Mouse (Mus musculus) layer of hippocampus, adult 2 months (tissue): ENCODE data around the gene Otc. TPM values are rescaled to one million over a fixed set of nuclear protein-coding genes. Genes with fewer than 3 reads are reported as not detected.
A peak's percentile ranks its signal among the peaks of the same experiment; 100 is the strongest.

ENCODE experiments used
- DNase-seq, 2 experiments: peaks; one replicate each; pipeline ENCODE4 v3.0.0; 2022; ENCODE audit warnings: low spot score in 2 of 2
- H3K27ac ChIP-seq: fragments of 200-600 bp; 2 replicates; pipeline ENCODE4 v1.8.1; 2022
- H3K4me3 ChIP-seq: fragments of 200-600 bp; 2 replicates; pipeline ENCODE4 v1.8.1; 2022; ENCODE audit warnings: mild to moderate bottlenecking
- CTCF ChIP-seq: fragments of 200-600 bp; conservative IDR thresholded peaks from 2 replicates; pipeline ENCODE4 v1.8.1; 2022; ENCODE audit warnings: antibody characterized with exemption, mild to moderate bottlenecking, moderate library complexity
- long read RNA-seq, 2 experiments: library from polyadenylated mRNA; stranded (forward); transcript quantifications; one replicate each; pipeline ENCODE4 v2.0.0; 2021; ENCODE audit warnings: borderline mapping rate in 2 of 2
- total RNA-seq, 2 experiments: library from RNA; stranded (reverse); gene quantifications; 2 replicates each; pipeline ENCODE4 v1.2.3; 2021

Gene Otc
- total RNA-seq, result not detected
- long read RNA-seq, experiment 1, result 0 reads
- long read RNA-seq, experiment 2, result 0 reads

GRCm38 (mm10) chrX:10251852-10252504, at the start of gene Otc:
Otc (plus strand) TSS chrX:10252305.
- Histone ChIP-seq H3K27ac (no peak within 1 kb of the TSS), H3K4me3 (no peak within 1 kb of the TSS)
- no peak for DNase-seq
- TF ChIP-seq CTCF, result no peak

DNA sequence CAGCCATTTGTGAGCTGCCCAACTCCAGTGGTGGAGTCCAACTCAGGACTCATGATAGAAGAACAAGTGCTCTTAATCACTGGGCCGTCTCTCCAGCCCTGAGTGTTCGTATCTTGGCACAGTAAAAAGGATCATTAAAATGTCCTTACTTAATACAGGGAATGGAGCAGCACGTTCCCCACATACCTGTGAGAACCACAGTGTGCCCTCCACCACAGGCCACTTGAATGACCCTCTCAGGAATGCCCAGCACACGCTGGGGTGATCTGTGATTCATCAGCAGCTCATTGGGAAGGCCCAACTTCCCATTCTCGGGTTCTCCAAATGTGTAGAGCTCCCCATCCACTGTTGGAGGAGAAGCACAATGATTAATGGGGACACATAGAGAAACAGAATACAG, 46.2 kb upstream of the Otc start:
- no peak overlapping the region for H3K27ac ChIP-seq
- no peak for TF ChIP-seq CTCF
- DNase-seq, result no peak

GRCm38 (mm10) chrX:10215972-10216371, 36.1 kb upstream of the Otc start:
- Histone ChIP-seq H3K27ac (peak overlapping the region; percentile 95), H3K4me3 (peak overlapping the region; percentile 67)
- no peak for TF ChIP-seq CTCF
- DNase-seq, result peak; percentile 24 to 36

More for the DNA sequence above, 46.2 kb upstream of the Otc start:
- H3K4me3 ChIP-seq, result no peak overlapping the region

- peak within 1 kb of the TSS; percentile 67 for H3K4me3 ChIP-seq
- DNase-seq, result peak; percentile 82 to 90
- peak; percentile 88 for TF ChIP-seq CTCF
- H3K27ac ChIP-seq, result peak within 1 kb of the TSS; percentile 95
Observed at GRCm38 (mm10) chrX:10216410-10216949, 35.6 kb upstream of the Otc start, which contains the start of gene Rpgr. Rpgr (minus strand) TSS chrX:10216920.

GRCm38 (mm10) chrX:10219281-10219680, 32.8 kb upstream of the Otc start:
- TF ChIP-seq CTCF, result no peak
- DNase-seq, result peak in 1 of 2 experiments; percentile 12
- Histone ChIP-seq H3K4me3 (no peak overlapping the region), H3K27ac (no peak overlapping the region)

DNA sequence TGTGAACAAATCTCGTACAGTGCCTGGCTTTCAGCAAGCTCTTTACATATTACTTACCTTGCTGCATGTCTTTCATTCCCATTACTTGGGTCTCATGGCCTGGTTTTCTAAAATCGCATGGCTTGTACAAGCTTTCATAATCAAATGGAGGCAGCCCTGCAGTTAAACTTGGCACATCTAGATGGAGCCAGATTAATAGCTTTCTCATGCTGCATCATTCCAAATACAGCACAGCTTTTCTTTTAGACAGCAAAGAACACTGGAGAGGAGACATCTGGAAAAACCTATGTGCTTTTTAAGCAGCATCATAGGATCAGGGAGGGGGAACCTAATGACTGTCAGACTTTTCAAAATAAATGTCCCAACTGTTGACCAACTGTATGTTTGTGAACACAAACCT, 19.1 kb upstream of the Otc start:
- peak; percentile 13 to 36 for DNase-seq
- H3K4me3 ChIP-seq, result no peak overlapping the region

DNA sequence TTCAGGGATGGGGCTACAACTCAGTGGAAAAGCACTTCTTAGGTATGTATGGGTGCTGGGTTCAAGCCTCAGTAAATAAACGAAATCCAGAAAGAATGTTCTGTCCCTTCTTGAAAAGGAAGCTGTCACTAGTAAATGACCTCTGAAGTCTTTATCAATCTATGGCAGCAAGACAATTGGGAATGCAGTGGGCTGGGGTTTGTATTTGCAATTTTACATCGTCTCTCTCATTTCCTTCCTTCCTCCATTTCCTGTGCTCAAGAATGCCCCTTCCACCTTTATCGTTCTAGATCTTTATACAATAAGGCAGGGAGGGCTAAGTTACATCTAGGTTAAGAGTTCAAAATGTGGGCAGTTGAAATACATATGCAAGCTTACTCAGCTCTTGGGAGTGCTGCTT, 17.5 kb upstream of the Otc start:
- TF ChIP-seq CTCF, result no peak
- Histone ChIP-seq H3K27ac (no peak overlapping the region), H3K4me3 (no peak overlapping the region)
- no peak for DNase-seq

More for the DNA sequence above, 19.1 kb upstream of the Otc start:
- no peak overlapping the region for H3K27ac ChIP-seq
- TF ChIP-seq CTCF, result peak; percentile 75

DNA sequence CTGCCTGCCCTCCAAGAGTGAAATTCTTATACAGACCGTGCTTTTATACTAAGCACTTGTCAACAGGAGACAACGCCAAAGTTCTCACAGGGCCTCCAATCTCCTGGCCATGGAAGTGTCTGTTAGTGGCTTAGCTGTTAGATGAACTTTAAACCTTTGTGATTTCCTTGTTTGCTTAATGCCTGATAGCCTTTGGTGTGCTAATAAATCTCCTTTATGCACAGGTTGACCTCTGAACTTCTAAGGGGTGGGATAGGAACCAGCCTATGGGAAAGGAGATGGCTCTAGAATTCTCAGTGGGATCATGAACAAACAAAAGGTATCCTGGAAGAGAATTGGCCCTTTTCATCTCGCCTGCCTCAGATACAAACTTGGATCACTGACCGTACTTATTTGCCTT, 12.6 kb upstream of the Otc start:
- no peak for DNase-seq
- no peak overlapping the region for H3K27ac ChIP-seq
- TF ChIP-seq CTCF, result no peak
- H3K4me3 ChIP-seq, result no peak overlapping the region

DNA sequence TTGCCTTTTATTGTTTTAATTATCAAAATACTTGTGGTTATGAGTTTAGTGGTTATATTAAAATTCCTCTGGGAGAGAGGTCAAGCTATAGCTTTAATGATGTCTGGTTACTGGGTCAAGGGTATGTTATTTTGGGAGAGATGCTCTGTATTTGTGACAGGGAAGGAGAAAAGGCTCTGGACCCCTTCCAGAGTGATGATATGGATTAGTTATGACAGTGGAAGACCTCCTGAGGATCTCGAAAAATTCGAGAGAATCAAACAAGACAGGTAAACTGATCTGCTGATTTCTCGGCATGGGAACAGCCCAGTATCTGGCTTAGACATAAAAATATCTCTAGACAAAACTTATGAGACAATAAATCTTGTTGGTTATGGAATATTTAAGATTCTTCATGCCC, 8.2 kb upstream of the Otc start:
- TF ChIP-seq CTCF, result no peak
- H3K4me3 ChIP-seq, result no peak overlapping the region
- no peak for DNase-seq
- H3K27ac ChIP-seq, result no peak overlapping the region

- no peak overlapping the region for H3K4me3 ChIP-seq
- DNase-seq, result no peak
- no peak for TF ChIP-seq CTCF
- H3K27ac ChIP-seq, result no peak overlapping the region
Observed at GRCm38 (mm10) chrX:10251357-10251756, 748 bp upstream of the Otc start.

DNA sequence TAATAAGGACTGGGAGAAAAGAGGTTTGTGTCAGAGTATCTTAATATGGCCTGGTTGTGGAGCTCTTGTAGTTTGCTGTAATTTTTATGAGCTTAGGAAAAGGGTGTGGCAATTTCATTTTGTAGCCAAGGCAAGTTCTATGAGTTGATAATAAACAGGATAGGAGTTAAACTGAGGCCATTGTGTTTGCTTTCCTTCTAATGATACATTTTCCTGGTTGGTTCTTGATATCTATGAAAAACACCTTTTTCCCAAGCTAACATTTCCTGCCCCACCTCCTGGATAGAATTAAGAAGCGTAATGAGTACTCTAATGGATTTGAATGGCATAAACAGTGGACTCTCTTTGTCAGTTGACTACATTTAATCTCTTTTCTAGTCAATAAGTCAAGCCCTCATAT, 5.7 kb downstream of the Otc start:
- no peak overlapping the region for H3K27ac ChIP-seq
- TF ChIP-seq CTCF, result no peak
- no peak for DNase-seq
- H3K4me3 ChIP-seq, result no peak overlapping the region

DNA sequence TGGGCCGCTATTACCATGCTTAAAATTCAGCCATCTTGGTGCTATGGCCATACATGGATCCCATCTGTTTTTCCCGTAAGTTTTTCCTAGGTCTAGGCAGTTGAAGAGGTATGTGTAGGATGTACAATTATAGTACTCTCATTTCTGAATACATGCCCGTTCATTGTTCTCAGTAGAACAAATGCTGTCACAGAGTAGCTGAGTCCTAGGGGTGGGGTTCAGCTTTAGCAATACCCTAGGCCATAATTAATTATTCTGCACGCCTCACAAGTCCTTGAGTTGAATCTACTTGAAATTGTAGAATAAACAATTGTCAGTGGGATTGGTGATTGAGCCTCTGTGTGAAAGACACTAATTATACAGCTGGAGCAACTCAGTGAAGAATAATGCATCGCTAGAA, 6.2 kb downstream of the Otc start:
- no peak overlapping the region for H3K27ac ChIP-seq
- no peak overlapping the region for H3K4me3 ChIP-seq
- DNase-seq, result no peak
- no peak for TF ChIP-seq CTCF

- no peak for TF ChIP-seq CTCF
- H3K4me3 ChIP-seq, result no peak overlapping the region
- no peak overlapping the region for H3K27ac ChIP-seq
- no peak for DNase-seq
Observed at GRCm38 (mm10) chrX:10268308-10268707, 16.2 kb downstream of the Otc start.
